Mouse (Mus musculus) MEL (cell line): ENCODE results near the gene Shisal2a. TPM values are rescaled to one million over a fixed set of nuclear protein-coding genes. Genes with fewer than 3 reads are reported as not detected.

ENCODE experiments used
- DNase-seq: peaks from one replicate; pipeline ENCODE4 v3.0.0; 2011; ENCODE audit warnings: low read depth, low spot score
- H3K27ac ChIP-seq: 2 replicates; pipeline ENCODE4 v1.5.1; 2012; ENCODE audit warnings: low read depth, mild to moderate bottlenecking, control low read depth, low read length, moderate library complexity; ENCODE audit not compliant: control insufficient read depth
- H3K27me3 ChIP-seq, 2 experiments: fragments of 150-350 bp in 1 of 2; sonication (generic) in 1 of 2; 2 replicates each; pipeline ENCODE4 v1.6.1; 2012; ENCODE audit warnings: low read length in 2 of 2, mild to moderate bottlenecking in 2 of 2, improper control_type of control experiment in 1 of 2, moderate library complexity in 1 of 2; ENCODE audit not compliant: insufficient read depth in 2 of 2, control insufficient read depth in 1 of 2
- H3K36me3 ChIP-seq, 2 experiments: 2 replicates each; pipeline ENCODE4 v1.6.1; 2012 to 2014; ENCODE audit warnings: low read length in 2 of 2, improper control_type of control experiment in 1 of 2, inconsistent platforms in 1 of 2, mild to moderate bottlenecking in 1 of 2; ENCODE audit not compliant: insufficient read depth in 2 of 2, control insufficient read depth in 1 of 2
- H3K4me1 ChIP-seq, 2 experiments: fragments of 150-350 bp in 1 of 2; sonication (generic) in 1 of 2; 2 replicates each; pipeline ENCODE4 v1.6.1; 2012; ENCODE audit warnings: low read length in 2 of 2, improper control_type of control experiment in 1 of 2, mild to moderate bottlenecking in 1 of 2; ENCODE audit not compliant: insufficient read depth in 2 of 2, control insufficient read depth in 1 of 2
- H3K4me3 ChIP-seq, 2 experiments: fragments of 150-350 bp in 1 of 2; sonication (generic) in 1 of 2; 2 replicates each; pipeline ENCODE4 v1.5.1; 2012; ENCODE audit warnings: low read depth in 2 of 2, low read length in 2 of 2, mild to moderate bottlenecking in 2 of 2, moderate library complexity in 2 of 2, control low read depth in 1 of 2, improper control_type of control experiment in 1 of 2; ENCODE audit not compliant: control insufficient read depth in 1 of 2, insufficient read depth in 1 of 2
- H3K79me2 ChIP-seq: 2 replicates; pipeline ENCODE4 v1.6.1; 2012; ENCODE audit warnings: mild to moderate bottlenecking, low read length, moderate library complexity; ENCODE audit not compliant: control insufficient read depth, poor library complexity, insufficient read depth
- H3K9ac ChIP-seq: 2 replicates; pipeline ENCODE4 v1.6.1; 2012; ENCODE audit warnings: low read depth, mild to moderate bottlenecking, control low read depth, low read length, moderate library complexity; ENCODE audit not compliant: control insufficient read depth, poor library complexity, severe bottlenecking
- H3K9me3 ChIP-seq: fragments of 150-350 bp; sonication (generic); replicated peaks from 2 replicates; pipeline ENCODE4 v1.6.1; 2012; ENCODE audit warnings: mild to moderate bottlenecking, low read length, improper control_type of control experiment, moderate library complexity; ENCODE audit not compliant: insufficient read depth
- BHLHE40 ChIP-seq: IDR thresholded peaks from 2 replicates; pipeline ENCODE4 v1.6.1; 2012; ENCODE audit warnings: low read depth, mild to moderate bottlenecking, inconsistent platforms, low read length, improper control_type of control experiment, borderline replicate concordance
- CHD1 ChIP-seq: IDR thresholded peaks from 2 replicates; pipeline ENCODE4 v1.6.1; 2012; ENCODE audit warnings: low read depth, mild to moderate bottlenecking, inconsistent platforms, low read length, improper control_type of control experiment
- CHD2 ChIP-seq: IDR thresholded peaks from 2 replicates; pipeline ENCODE4 v1.6.1; 2011; ENCODE audit warnings: low read length, improper control_type of control experiment
- CTCF ChIP-seq, 3 experiments: IDR thresholded peaks in 2 of 3; conservative IDR thresholded peaks in 1 of 3; 2 replicates each; pipeline ENCODE4 v1.5.1; 2011 to 2012; ENCODE audit warnings: low read length in 3 of 3, low read depth in 2 of 3, mild to moderate bottlenecking in 2 of 3, improper control_type of control experiment in 1 of 3, inconsistent platforms in 1 of 3, mixed read lengths in 1 of 3, moderate library complexity in 1 of 3; ENCODE audit not compliant: control insufficient read depth in 1 of 3, insufficient read depth in 1 of 3, poor library complexity in 1 of 3, severe bottlenecking in 1 of 3
- E2F4 ChIP-seq: IDR thresholded peaks from 2 replicates; pipeline ENCODE4 v1.6.1; 2011; ENCODE audit warnings: low read depth, low read length, improper control_type of control experiment, borderline replicate concordance
- ETS1 ChIP-seq: IDR thresholded peaks from 2 replicates; pipeline ENCODE4 v1.6.1; 2012; ENCODE audit warnings: low read depth, mild to moderate bottlenecking, inconsistent platforms, low read length, improper control_type of control experiment, moderate library complexity
- GABPA ChIP-seq: IDR thresholded peaks from 2 replicates; pipeline ENCODE4 v1.6.1; 2012; ENCODE audit warnings: low read depth, mild to moderate bottlenecking, inconsistent platforms, low read length, improper control_type of control experiment, moderate library complexity
- GATA1 ChIP-seq: IDR thresholded peaks from 2 replicates; pipeline ENCODE4 v1.6.1; 2011; ENCODE audit warnings: low read depth, low read length, improper control_type of control experiment
- HCFC1 ChIP-seq: IDR thresholded peaks from 2 replicates; pipeline ENCODE4 v1.6.1; 2012; ENCODE audit warnings: low read depth, mild to moderate bottlenecking, inconsistent platforms, low read length, improper control_type of control experiment, moderate library complexity
- JUND ChIP-seq: IDR thresholded peaks from 2 replicates; pipeline ENCODE4 v1.6.1; 2011; ENCODE audit warnings: low read depth, mild to moderate bottlenecking, improper control_type of control experiment, low read length
- KAT2A ChIP-seq: conservative IDR thresholded peaks from 2 replicates; pipeline ENCODE4 v1.6.1; 2012; ENCODE audit warnings: low read depth, low read length, improper control_type of control experiment, inconsistent platforms
- MAX ChIP-seq: IDR thresholded peaks from 2 replicates; pipeline ENCODE4 v1.6.1; 2011; ENCODE audit warnings: low read length, improper control_type of control experiment
- MAZ ChIP-seq: IDR thresholded peaks from 2 replicates; pipeline ENCODE4 v1.6.1; 2012; ENCODE audit warnings: low read depth, mild to moderate bottlenecking, inconsistent platforms, low read length, improper control_type of control experiment
- MEF2A ChIP-seq: IDR thresholded peaks from 2 replicates; pipeline ENCODE4 v1.6.1; 2014; ENCODE audit warnings: low read depth, mild to moderate bottlenecking, inconsistent platforms, low read length, improper control_type of control experiment; ENCODE audit not compliant: poor library complexity, insufficient replicate concordance, severe bottlenecking; ENCODE audit errors: extremely low read depth
- MYB ChIP-seq: IDR thresholded peaks from 2 replicates; pipeline ENCODE4 v1.6.1; 2011; ENCODE audit warnings: mild to moderate bottlenecking, low read depth, low read length, improper control_type of control experiment
- NELFE ChIP-seq: IDR thresholded peaks from 2 replicates; pipeline ENCODE4 v1.6.1; 2011; ENCODE audit warnings: low read depth, low read length, improper control_type of control experiment
- NRF1 ChIP-seq: IDR thresholded peaks from 2 replicates; pipeline ENCODE4 v1.6.1; 2014; ENCODE audit warnings: low read depth, mild to moderate bottlenecking, inconsistent platforms, low read length, improper control_type of control experiment, moderate library complexity; ENCODE audit not compliant: poor library complexity, insufficient read depth, severe bottlenecking
- POLR2A ChIP-seq, 2 experiments: IDR thresholded peaks; 2 replicates each; pipeline ENCODE4 v1.6.1; 2011 to 2012; ENCODE audit warnings: low read length in 2 of 2, mild to moderate bottlenecking in 2 of 2, control low read depth in 1 of 2, improper control_type of control experiment in 1 of 2, low read depth in 1 of 2, moderate library complexity in 1 of 2; ENCODE audit not compliant: control insufficient read depth in 1 of 2, insufficient read depth in 1 of 2, poor library complexity in 1 of 2
- TAL1 ChIP-seq: IDR thresholded peaks from 2 replicates; pipeline ENCODE4 v1.6.1; 2012; ENCODE audit warnings: mild to moderate bottlenecking, inconsistent platforms, low read length, moderate library complexity, mixed read lengths
- TCF12 ChIP-seq: IDR thresholded peaks from 2 replicates; pipeline ENCODE4 v1.6.1; 2014; ENCODE audit warnings: low read depth, mild to moderate bottlenecking, inconsistent platforms, low read length, improper control_type of control experiment, moderate library complexity
- USF2 ChIP-seq, 2 experiments: IDR thresholded peaks; 2 replicates each; pipeline ENCODE4 v1.6.1; 2011 to 2012; ENCODE audit warnings: improper control_type of control experiment in 2 of 2, low read length in 2 of 2, borderline replicate concordance in 1 of 2, inconsistent platforms in 1 of 2, low read depth in 1 of 2, mild to moderate bottlenecking in 1 of 2; ENCODE audit not compliant: insufficient read depth in 1 of 2
- ZC3H11A ChIP-seq: IDR thresholded peaks from 2 replicates; pipeline ENCODE4 v1.6.1; 2012; ENCODE audit warnings: low read depth, mild to moderate bottlenecking, inconsistent platforms, low read length, improper control_type of control experiment
- ZKSCAN1 ChIP-seq: IDR thresholded peaks from 2 replicates; pipeline ENCODE4 v1.6.1; 2012; ENCODE audit warnings: low read depth, mild to moderate bottlenecking, inconsistent platforms, low read length, improper control_type of control experiment, moderate library complexity
- ZMIZ1 ChIP-seq: IDR thresholded peaks from 2 replicates; pipeline ENCODE4 v1.6.1; 2012; ENCODE audit warnings: low read depth, mild to moderate bottlenecking, inconsistent platforms, low read length, improper control_type of control experiment, moderate library complexity
- polyA plus RNA-seq, 2 experiments: library from polyadenylated mRNA; stranded (reverse) in 1 of 2; unstranded in 1 of 2; fragments of >175 nt in 1 of 2; fragments of >200 nt in 1 of 2; gene quantifications; 2 replicates each; pipeline versions ENCODE4 v1.2.1 to v1.2.4; 2012; ENCODE audit warnings: low replicate concordance in 2 of 2, low read depth in 1 of 2; ENCODE audit not compliant: insufficient read length in 2 of 2, insufficient read depth in 1 of 2, missing spikeins in 1 of 2
- total RNA-seq: library from RNA; depleted of rRNA; stranded (reverse); fragments of 300-350 nt; gene quantifications from 2 replicates; pipeline ENCODE4 v1.2.3, GENCODE M21; 2012

The Shisal2a gene
- total and polyA plus RNA-seq, 3 experiments: not detected

DNA sequence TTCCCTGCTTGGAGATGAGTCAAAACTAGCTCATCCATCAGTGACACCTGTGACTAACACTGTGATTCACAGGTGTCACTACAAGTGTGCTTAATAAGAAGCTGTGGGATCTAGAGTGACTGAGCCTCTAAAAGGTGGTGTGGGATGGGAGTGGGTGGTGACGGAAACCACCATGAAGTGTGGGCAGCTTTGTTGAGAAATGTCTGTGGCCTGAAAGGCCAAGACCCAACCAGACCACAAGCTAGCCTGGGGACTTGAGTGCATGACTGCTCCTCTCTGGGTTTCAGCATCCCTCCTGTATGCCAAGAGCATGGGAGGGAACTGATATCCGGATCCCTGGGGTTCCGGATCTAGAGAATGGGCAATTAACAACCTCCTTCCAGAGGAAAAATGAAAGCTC is 11.7 kb downstream of the Shisal2a start:
- Histone ChIP-seq H3K9ac (no peak overlapping the region), H3K9me3 (no peaks in the 10 kb centered on the region), H3K79me2 (no peaks in the 10 kb centered on the region), H3K4me3 (no peak overlapping the region), H3K27me3 (peaks cover 3 to 7% of the 10 kb centered on the region in 2 experiments; a peak in 2 of 4 replicates), H3K4me1 (no peaks in the 10 kb centered on the region), H3K36me3 (no peaks in the 10 kb centered on the region), H3K27ac (no peak overlapping the region)
- TF ChIP-seq MAX (no peak), MEF2A (no peak), CHD1 (no peak), E2F4 (no peak), TAL1 (no peak), ZC3H11A (no peak), HCFC1 (no peak), ZKSCAN1 (no peak), TCF12 (no peak), JUND (no peak), GABPA (no peak), CHD2 (no peak), NELFE (no peak)
- DNase-seq: no peak

- Histone ChIP-seq H3K27ac (no peak overlapping the region), H3K4me1 (no peaks in the 10 kb centered on the region), H3K36me3 (no peaks in the 10 kb centered on the region), H3K4me3 (no peak overlapping the region), H3K9ac (no peak overlapping the region), H3K27me3 (peaks cover 2 to 3% of the 10 kb centered on the region in 2 experiments; a peak in 2 of 4 replicates), H3K9me3 (no peaks in the 10 kb centered on the region), H3K79me2 (no peaks in the 10 kb centered on the region)
- no peak for TF ChIP-seq ETS1
- no peak for TF ChIP-seq CTCF (IDR thresholded peaks at IDR 0.05 in 2 of 3, conservative IDR thresholded peaks at IDR 0.05 in 1 of 3; ENCODE audit: control insufficient read depth in 1 of 3, insufficient read depth in 1 of 3, low read depth in 2 of 3, low read length in 3 of 3, poor library complexity in 1 of 3, severe bottlenecking in 1 of 3)
- no peak for TF ChIP-seq ZC3H11A
- DNase-seq: no peak
Measured at GRCm38 (mm10) chr4:108370409-108370808, 12.7 kb downstream of the Shisal2a start.

DNA sequence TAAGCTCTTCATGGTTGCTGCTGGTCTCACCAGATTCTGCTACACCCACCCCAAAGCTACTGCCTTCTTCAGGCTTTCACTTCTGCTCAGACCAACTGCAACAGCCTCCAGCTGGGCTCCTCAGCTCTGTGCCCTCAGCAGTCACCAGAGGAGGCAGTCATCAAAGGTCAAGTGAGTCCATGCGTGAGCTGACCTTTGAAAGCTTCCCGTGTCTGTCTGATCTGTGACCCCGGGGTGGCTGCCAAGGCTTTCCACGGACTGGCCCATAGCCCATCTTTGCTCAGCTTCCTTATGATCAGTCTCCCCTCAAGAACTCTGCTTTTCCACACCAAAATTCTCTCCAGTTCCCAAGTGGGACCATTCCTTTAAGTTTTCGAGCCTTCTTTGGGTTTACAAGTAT is 13.9 kb downstream of the Shisal2a start:
- Histone ChIP-seq H3K9ac (no peak overlapping the region), H3K4me3 (no peak overlapping the region), H3K36me3 (no peaks in the 10 kb centered on the region), H3K27ac (no peak overlapping the region), H3K79me2 (no peaks in the 10 kb centered on the region), H3K4me1 (no peaks in the 10 kb centered on the region), H3K27me3 (peaks cover 0 to 2% of the 10 kb centered on the region in 2 experiments; a peak in 3 of 4 replicates), H3K9me3 (no peaks in the 10 kb centered on the region)
- no peak for DNase-seq
- TF ChIP-seq POLR2A (IDR thresholded peaks at IDR 0.05; ENCODE audit: control insufficient read depth in 1 of 2, insufficient read depth in 1 of 2, low read depth in 1 of 2, low read length in 2 of 2, poor library complexity in 1 of 2) (no peak), ETS1 (no peak), KAT2A (no peak), E2F4 (no peak), USF2 (IDR thresholded peaks at IDR 0.05; ENCODE audit: borderline replicate concordance in 1 of 2, insufficient read depth in 1 of 2, low read depth in 1 of 2, low read length in 2 of 2) (no peak), TCF12 (no peak), MAZ (no peak), MYB (no peak), NRF1 (no peak), BHLHE40 (no peak), ZC3H11A (no peak), ZMIZ1 (no peak), GATA1 (no peak), JUND (no peak)
